Mouse (Mus musculus): ENCODE measurements around the gene Cep55. TPM values are rescaled to one million over a fixed set of nuclear protein-coding genes. Genes with fewer than 3 reads are reported as not detected.

Cep55 gene
- polyA plus RNA-seq, 1 experiment, result 75.1 TPM

DNA sequence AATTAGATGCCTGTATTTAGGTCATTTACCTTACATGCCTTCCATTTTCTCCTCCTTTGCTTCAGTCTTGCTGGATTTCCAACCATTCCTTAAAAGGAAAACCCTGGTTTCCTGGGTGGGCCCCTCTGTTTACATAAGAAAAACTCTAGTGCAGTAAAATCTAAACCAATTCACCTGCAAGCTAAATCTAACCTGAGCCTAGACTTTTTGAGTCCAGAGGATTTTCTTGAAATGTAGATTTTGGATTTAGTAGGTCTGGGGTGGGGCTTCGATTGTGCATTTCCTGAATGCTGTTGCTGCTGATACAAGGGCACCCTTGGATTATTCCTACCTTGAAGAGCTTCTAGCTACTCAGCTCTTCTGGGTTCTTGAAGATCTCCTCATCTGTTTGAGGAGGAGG is 9.2 kb downstream of the Cep55 start:
- H3K9me3 ChIP-seq (replicated peaks; ENCODE audit: control insufficient read depth, insufficient read depth, low read length, poor library complexity, severe bottlenecking), result peaks cover 27% of the 10 kb centered on the region
- no peaks in the 10 kb centered on the region for H3K27me3 ChIP-seq (ENCODE audit: control insufficient read depth, insufficient read depth, low read length, poor library complexity, severe bottlenecking)
- peaks cover 6% of the 10 kb centered on the region for H3K4me1 ChIP-seq (ENCODE audit: control insufficient read depth, insufficient read depth, low read length)
- peaks cover 73% of the 10 kb centered on the region for H3K36me3 ChIP-seq (ENCODE audit: control insufficient read depth, insufficient read depth, low read length, poor library complexity, severe bottlenecking)
- H3K4me3 ChIP-seq (ENCODE audit: low read depth, low read length), result no peak overlapping the region
- peak overlapping the region; percentile 98 for H3K27ac ChIP-seq (ENCODE audit: insufficient read depth, low read length)
- no peak for TF ChIP-seq POLR2A (IDR thresholded peaks at IDR 0.05; ENCODE audit: insufficient read depth, low read length)
- no peak for TF ChIP-seq CTCF (IDR thresholded peaks at IDR 0.05; ENCODE audit: low read depth, low read length)
- no peak for TF ChIP-seq EP300 (IDR thresholded peaks at IDR 0.05; ENCODE audit: insufficient read depth, low read depth, low read length)
- H3K9ac ChIP-seq (ENCODE audit: low read depth, poor library complexity, severe bottlenecking), result no peak overlapping the region

DNA sequence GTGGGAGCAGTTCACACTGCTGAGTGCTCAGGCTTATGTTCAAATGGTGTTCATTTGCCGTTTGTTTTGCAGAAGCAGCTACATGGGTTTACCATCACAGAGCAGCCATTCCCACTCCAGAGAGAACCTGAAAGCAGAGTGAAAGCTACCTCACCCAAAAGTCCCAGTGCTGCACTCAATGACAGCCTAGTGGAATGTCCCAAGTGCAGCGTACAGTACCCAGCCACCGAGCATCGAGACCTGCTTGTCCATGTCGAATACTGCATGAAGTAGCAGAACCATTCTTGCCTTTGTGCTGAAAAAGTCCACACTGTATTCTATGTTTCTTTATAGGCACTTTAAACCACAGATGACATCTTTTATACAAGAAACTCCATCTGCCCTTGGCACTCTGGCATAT is 18.4 kb downstream of the Cep55 start:
- TF ChIP-seq EP300 (IDR thresholded peaks at IDR 0.05; ENCODE audit: insufficient read depth, low read depth, low read length) (no peak), POLR2A (IDR thresholded peaks at IDR 0.05; ENCODE audit: insufficient read depth, low read length) (no peak)
- Histone ChIP-seq H3K36me3 (ENCODE audit: control insufficient read depth, insufficient read depth, low read length, poor library complexity, severe bottlenecking) (peaks cover 61% of the 10 kb centered on the region), H3K9me3 (replicated peaks; ENCODE audit: control insufficient read depth, insufficient read depth, low read length, poor library complexity, severe bottlenecking) (0 out of 2 replicates have a peak, but pooled peaks cover 4% of the 10 kb centered on the region), H3K4me1 (ENCODE audit: control insufficient read depth, insufficient read depth, low read length) (no peaks in the 10 kb centered on the region), H3K27ac (ENCODE audit: insufficient read depth, low read length) (no peak overlapping the region), H3K4me3 (ENCODE audit: low read depth, low read length) (no peak overlapping the region), H3K9ac (ENCODE audit: low read depth, poor library complexity, severe bottlenecking) (no peak overlapping the region), H3K27me3 (ENCODE audit: control insufficient read depth, insufficient read depth, low read length, poor library complexity, severe bottlenecking) (no peaks in the 10 kb centered on the region)

DNA sequence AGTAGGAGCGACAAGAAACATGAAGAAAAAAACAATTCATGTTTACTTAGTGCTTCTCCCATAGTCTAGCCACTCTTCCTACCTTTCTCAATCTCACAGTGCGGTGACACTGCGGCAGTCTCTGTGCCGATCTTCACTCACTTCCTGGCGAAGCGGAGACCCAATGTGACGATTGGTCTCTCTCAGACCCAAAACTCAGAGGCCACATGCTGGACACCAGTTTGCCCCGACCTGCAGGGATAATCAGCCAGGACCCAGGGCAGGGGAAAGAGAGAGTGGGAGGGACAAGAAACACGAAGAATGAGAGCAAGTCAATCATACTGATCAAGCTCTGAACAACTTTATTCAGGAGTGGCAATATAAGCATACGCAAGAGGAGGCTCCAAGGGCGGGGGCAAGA is 20.2 kb downstream of the Cep55 start:
- Histone ChIP-seq H3K4me3 (ENCODE audit: low read depth, low read length) (no peak overlapping the region), H3K9ac (ENCODE audit: low read depth, poor library complexity, severe bottlenecking) (no peak overlapping the region), H3K36me3 (ENCODE audit: control insufficient read depth, insufficient read depth, low read length, poor library complexity, severe bottlenecking) (peaks cover 43% of the 10 kb centered on the region), H3K27me3 (ENCODE audit: control insufficient read depth, insufficient read depth, low read length, poor library complexity, severe bottlenecking) (no peaks in the 10 kb centered on the region), H3K27ac (ENCODE audit: insufficient read depth, low read length) (no peak overlapping the region), H3K4me1 (ENCODE audit: control insufficient read depth, insufficient read depth, low read length) (no peaks in the 10 kb centered on the region), H3K9me3 (replicated peaks; ENCODE audit: control insufficient read depth, insufficient read depth, low read length, poor library complexity, severe bottlenecking) (no peaks in the 10 kb centered on the region)
- TF ChIP-seq EP300 (IDR thresholded peaks at IDR 0.05; ENCODE audit: insufficient read depth, low read depth, low read length), result no peak
- TF ChIP-seq POLR2A (IDR thresholded peaks at IDR 0.05; ENCODE audit: insufficient read depth, low read length), result no peak
- no peak for TF ChIP-seq CTCF (IDR thresholded peaks at IDR 0.05; ENCODE audit: low read depth, low read length)

DNA sequence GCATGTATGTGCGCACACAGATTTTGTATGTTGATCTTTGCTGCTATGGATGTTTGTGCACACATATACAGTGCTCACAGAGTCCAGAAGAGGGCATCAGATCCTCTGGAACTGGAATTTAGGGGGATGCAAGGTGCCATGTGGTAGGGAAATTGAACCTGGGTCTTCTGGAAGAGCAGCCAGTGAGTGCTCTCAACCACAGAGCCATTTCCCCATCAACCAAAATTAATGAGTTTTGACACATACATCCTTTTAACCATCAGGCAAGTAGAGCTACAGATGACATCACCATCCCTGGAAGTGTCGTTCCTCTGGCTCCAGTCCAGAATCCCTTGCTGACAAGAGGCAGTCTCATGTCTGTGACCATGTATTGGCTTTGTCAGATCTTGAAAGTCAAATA is 21.4 kb downstream of the Cep55 start:
- Histone ChIP-seq H3K27ac (ENCODE audit: insufficient read depth, low read length) (no peak overlapping the region), H3K9me3 (replicated peaks; ENCODE audit: control insufficient read depth, insufficient read depth, low read length, poor library complexity, severe bottlenecking) (no peaks in the 10 kb centered on the region), H3K4me1 (ENCODE audit: control insufficient read depth, insufficient read depth, low read length) (no peaks in the 10 kb centered on the region), H3K36me3 (ENCODE audit: control insufficient read depth, insufficient read depth, low read length, poor library complexity, severe bottlenecking) (peaks cover 31% of the 10 kb centered on the region), H3K4me3 (ENCODE audit: low read depth, low read length) (no peak overlapping the region), H3K9ac (ENCODE audit: low read depth, poor library complexity, severe bottlenecking) (no peak overlapping the region), H3K27me3 (ENCODE audit: control insufficient read depth, insufficient read depth, low read length, poor library complexity, severe bottlenecking) (no peaks in the 10 kb centered on the region)
- TF ChIP-seq POLR2A (IDR thresholded peaks at IDR 0.05; ENCODE audit: insufficient read depth, low read length), result no peak
- TF ChIP-seq CTCF (IDR thresholded peaks at IDR 0.05; ENCODE audit: low read depth, low read length), result peak; percentile 5

DNA sequence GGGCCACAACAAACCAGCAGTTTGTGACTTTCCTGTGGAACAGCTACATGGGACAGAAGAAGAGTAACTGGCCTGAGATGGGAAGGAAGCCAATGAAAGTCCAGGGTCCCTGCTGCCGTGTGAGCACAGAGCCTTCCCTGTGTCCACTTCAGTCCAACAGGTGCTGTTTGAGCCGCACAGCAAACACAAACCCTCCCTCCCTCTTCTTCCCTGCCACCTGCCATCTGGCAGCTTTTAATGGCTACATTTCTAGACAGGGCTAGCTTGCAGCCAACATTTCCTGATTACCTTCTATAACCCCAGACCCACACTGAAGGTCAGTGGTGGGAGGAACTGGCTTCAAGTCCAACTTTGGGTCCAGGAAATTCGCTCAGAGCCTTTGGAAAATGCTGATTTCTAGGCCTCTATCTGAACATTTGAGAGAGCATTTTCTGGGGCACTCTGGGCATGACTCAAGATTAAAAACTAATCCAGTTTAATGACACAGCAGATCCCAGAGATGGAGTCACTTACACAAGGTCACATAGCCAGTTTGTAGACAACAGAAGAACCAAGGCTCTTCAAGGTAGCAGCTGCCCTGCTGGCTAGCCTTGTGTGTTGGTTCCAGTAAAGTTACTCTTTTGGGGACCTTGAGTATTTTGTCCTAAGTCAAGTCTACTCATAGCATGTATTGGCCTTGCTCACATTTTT is 23.2 kb downstream of the Cep55 start:
- Histone ChIP-seq H3K4me3 (ENCODE audit: low read depth, low read length) (no peak overlapping the region), H3K9me3 (replicated peaks; ENCODE audit: control insufficient read depth, insufficient read depth, low read length, poor library complexity, severe bottlenecking) (no peaks in the 10 kb centered on the region), H3K4me1 (ENCODE audit: control insufficient read depth, insufficient read depth, low read length) (no peaks in the 10 kb centered on the region), H3K36me3 (ENCODE audit: control insufficient read depth, insufficient read depth, low read length, poor library complexity, severe bottlenecking) (peaks cover 15% of the 10 kb centered on the region), H3K27me3 (ENCODE audit: control insufficient read depth, insufficient read depth, low read length, poor library complexity, severe bottlenecking) (no peaks in the 10 kb centered on the region), H3K27ac (ENCODE audit: insufficient read depth, low read length) (no peak overlapping the region), H3K9ac (ENCODE audit: low read depth, poor library complexity, severe bottlenecking) (no peak overlapping the region)
- TF ChIP-seq POLR2A (IDR thresholded peaks at IDR 0.05; ENCODE audit: insufficient read depth, low read length), result no peak
- TF ChIP-seq EP300 (IDR thresholded peaks at IDR 0.05; ENCODE audit: insufficient read depth, low read depth, low read length), result no peak
- TF ChIP-seq CTCF (IDR thresholded peaks at IDR 0.05; ENCODE audit: low read depth, low read length), result no peak

DNA sequence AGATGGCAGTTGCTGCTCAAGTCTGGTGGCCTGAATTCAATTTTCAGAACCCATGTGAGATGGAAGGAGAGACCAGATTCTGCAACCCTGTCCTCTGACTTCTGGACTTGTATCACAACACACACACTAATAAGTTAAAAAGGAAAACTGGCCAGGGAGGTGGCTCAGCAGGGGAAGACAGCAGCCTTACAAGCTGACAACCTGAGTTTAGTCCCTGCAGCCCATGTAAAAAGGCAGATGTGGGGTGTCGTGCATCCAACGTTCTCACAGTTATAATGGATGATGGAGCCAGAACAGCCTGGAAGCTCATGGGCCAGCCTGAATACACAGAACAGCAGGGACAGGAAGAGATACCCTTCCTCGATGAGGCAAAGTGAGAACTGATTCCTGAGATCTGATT is 26.6 kb downstream of the Cep55 start:
- Histone ChIP-seq H3K27me3 (ENCODE audit: control insufficient read depth, insufficient read depth, low read length, poor library complexity, severe bottlenecking) (no peaks in the 10 kb centered on the region), H3K4me3 (ENCODE audit: low read depth, low read length) (no peak overlapping the region), H3K9ac (ENCODE audit: low read depth, poor library complexity, severe bottlenecking) (no peak overlapping the region), H3K27ac (ENCODE audit: insufficient read depth, low read length) (no peak overlapping the region), H3K9me3 (replicated peaks; ENCODE audit: control insufficient read depth, insufficient read depth, low read length, poor library complexity, severe bottlenecking) (no peaks in the 10 kb centered on the region), H3K36me3 (ENCODE audit: control insufficient read depth, insufficient read depth, low read length, poor library complexity, severe bottlenecking) (no peaks in the 10 kb centered on the region), H3K4me1 (ENCODE audit: control insufficient read depth, insufficient read depth, low read length) (no peaks in the 10 kb centered on the region)
- TF ChIP-seq CTCF (IDR thresholded peaks at IDR 0.05; ENCODE audit: low read depth, low read length) (no peak), POLR2A (IDR thresholded peaks at IDR 0.05; ENCODE audit: insufficient read depth, low read length) (no peak), EP300 (IDR thresholded peaks at IDR 0.05; ENCODE audit: insufficient read depth, low read depth, low read length) (no peak)
